Mouse (Mus musculus) heart, adult 2 months (tissue): ENCODE results near the gene Epm2aip1.

Experiments
- CTCF ChIP-seq: fragments of 200-600 bp; IDR thresholded peaks from 2 replicates; pipeline ENCODE4 v1.8.1; 2022; ENCODE audit warnings: antibody characterized with exemption, mild to moderate bottlenecking, moderate library complexity
- EP300 ChIP-seq: fragments of 200-500 bp; IDR thresholded peaks from 2 replicates; pipeline ENCODE4 v1.6.1; 2011; ENCODE audit warnings: low read depth, low read length, control low read depth; ENCODE audit not compliant: insufficient read depth
- POLR2A ChIP-seq: fragments of 200-500 bp; IDR thresholded peaks from 2 replicates; pipeline ENCODE4 v1.6.1; 2011; ENCODE audit warnings: mild to moderate bottlenecking, low read depth, low read length, control low read depth; ENCODE audit not compliant: insufficient read depth

GRCm38 (mm10) chr9:111311031-111311842, 39.5 kb downstream of the Epm2aip1 start, which contains the start of gene Trank1:
- TF ChIP-seq POLR2A (no peak), CTCF (no peak), EP300 (no peak)
